Mouse (Mus musculus) bone marrow, adult 2 months (tissue): ENCODE data around the gene Ipcef1. TPM values are rescaled to one million over a fixed set of nuclear protein-coding genes. Genes with fewer than 3 reads are reported as not detected.

Experiments
- H3K27ac ChIP-seq: fragments of 200-500 bp; 2 replicates; pipeline ENCODE4 v1.5.1; 2012; ENCODE audit warnings: low read depth, mild to moderate bottlenecking, control low read depth, inconsistent platforms, low read length; ENCODE audit not compliant: control insufficient read depth, poor library complexity, insufficient read depth
- H3K4me1 ChIP-seq: fragments of 200-500 bp; 2 replicates; pipeline ENCODE4 v1.6.1; 2011; ENCODE audit warnings: low read length; ENCODE audit not compliant: control insufficient read depth, insufficient read depth
- H3K4me3 ChIP-seq: fragments of 200-500 bp; replicated peaks from 2 replicates; pipeline ENCODE3; 2011; ENCODE audit warnings: mild to moderate bottlenecking, low read depth, low read length, control low read depth; ENCODE audit not compliant: control insufficient read depth
- CTCF ChIP-seq: fragments of 200-500 bp; IDR thresholded peaks from 2 replicates; pipeline ENCODE4 v1.5.1; 2011; ENCODE audit warnings: low read length, control low read depth; ENCODE audit not compliant: control insufficient read depth, insufficient read depth
- POLR2A ChIP-seq: fragments of 200-500 bp; IDR thresholded peaks from 2 replicates; pipeline ENCODE4 v1.6.1; 2011; ENCODE audit warnings: low read depth, mild to moderate bottlenecking, control low read depth, low read length, borderline replicate concordance; ENCODE audit not compliant: control insufficient read depth
- WGBS: fragments of 180-500 bp; shearing (Covaris S2); methylation state at CpG from one replicate; pipeline ENCODE4 v1.1.7; 2018; 5-methylcytosine and 5-hydroxymethylcytosine counted together
- polyA plus RNA-seq: library from polyadenylated mRNA; stranded (reverse); fragments of >200 nt; gene quantifications from 2 replicates; pipeline ENCODE4 v1.2.4, GENCODE M21; 2011; ENCODE audit warnings: low replicate concordance; ENCODE audit not compliant: missing spikeins, insufficient read depth, insufficient read length

Gene Ipcef1
- polyA plus RNA-seq, 1 experiment, result 13.4 TPM

GRCm38 (mm10) chr10:6987399-6988098 is 64.7 kb downstream of the Ipcef1 start:
- Histone ChIP-seq H3K27ac (no peak overlapping the region), H3K4me3 (no peak overlapping the region), H3K4me1 (peaks cover 11% of the 10 kb centered on the region)
- TF ChIP-seq CTCF, result no peak
- TF ChIP-seq POLR2A, result no peak
- 59% methylated on average over 4 of the region's 4 CpGs for WGBS

- Histone ChIP-seq H3K4me1 (peaks cover 11% of the 10 kb centered on the region), H3K27ac (peak overlapping the region; percentile 29; the same call in 1 of the 2 replicates), H3K4me3 (no peak overlapping the region)
- 6% methylated on average over 4 of the region's 4 CpGs for WGBS
- TF ChIP-seq CTCF (no peak), POLR2A (no peak)
Observed at GRCm38 (mm10) chr10:6986246-6986645, 66.0 kb downstream of the Ipcef1 start.

- H3K27ac ChIP-seq, result no peak overlapping the region
- 56% methylated on average over 2 of the region's 2 CpGs for WGBS
- H3K4me3 ChIP-seq, result no peak overlapping the region
- peaks cover 9% of the 10 kb centered on the region for H3K4me1 ChIP-seq
- TF ChIP-seq CTCF, result no peak
- no peak for TF ChIP-seq POLR2A
Observed at GRCm38 (mm10) chr10:6983431-6983830, 68.8 kb downstream of the Ipcef1 start.

- TF ChIP-seq POLR2A (no peak), CTCF (no peak)
- H3K4me3 ChIP-seq, result peak overlapping the region; percentile 23
- peak overlapping the region; percentile 91 for H3K27ac ChIP-seq
- H3K4me1 ChIP-seq, result peaks cover 6% of the 10 kb centered on the region
- WGBS, result 37% methylated on average over 2 of the region's 2 CpGs
Observed at GRCm38 (mm10) chr10:6982751-6983151, 69.5 kb downstream of the Ipcef1 start.

- 0% methylated on average over 6 of the region's 6 CpGs for WGBS
- Histone ChIP-seq H3K4me3 (no peak overlapping the region), H3K4me1 (no peaks in the 10 kb centered on the region; the same call in 1 of the 2 replicates), H3K27ac (no peak overlapping the region)
- TF ChIP-seq POLR2A, result no peak
- no peak for TF ChIP-seq CTCF
Observed at GRCm38 (mm10) chr10:6980236-6980635, 72.0 kb downstream of the Ipcef1 start.

- H3K27ac ChIP-seq, result no peak overlapping the region
- TF ChIP-seq POLR2A, result no peak
- TF ChIP-seq CTCF, result no peak
- H3K4me1 ChIP-seq, result no peaks in the 10 kb centered on the region; the same call in 1 of the 2 replicates
- H3K4me3 ChIP-seq, result peak overlapping the region; percentile 55
- WGBS, result under 1% methylated on average over 8 of the region's 8 CpGs
Observed at GRCm38 (mm10) chr10:6979789-6980188, 72.5 kb downstream of the Ipcef1 start.

GRCm38 (mm10) chr10:6979216-6979615 is 73.1 kb downstream of the Ipcef1 start:
- Histone ChIP-seq H3K4me1 (no peaks in the 10 kb centered on the region; the same call in 1 of the 2 replicates), H3K4me3 (peak overlapping the region; percentile 44), H3K27ac (no peak overlapping the region)
- TF ChIP-seq POLR2A (no peak), CTCF (no peak)
- 16% methylated on average over 7 of the region's 7 CpGs for WGBS

- no peaks in the 10 kb centered on the region; the same call in 1 of the 2 replicates for H3K4me1 ChIP-seq
- WGBS, result 84% methylated on average over 1 of the region's 1 CpGs
- TF ChIP-seq CTCF (no peak), POLR2A (no peak)
- H3K4me3 ChIP-seq, result peak overlapping the region; percentile 5
- H3K27ac ChIP-seq, result no peak overlapping the region
Observed at GRCm38 (mm10) chr10:6978733-6979132, 73.5 kb downstream of the Ipcef1 start.
